8 mouse cellular contexts compared by ENCODE assay signal in genomic region chr9:44772750-44773651, GRCm38 (mm10). TPM values are rescaled to one million over a fixed set of nuclear protein-coding genes. Genes with fewer than 3 reads are reported as not detected.
DNase-seq lines count a peak whose midpoint lies in the region; ATAC-seq and TF ChIP-seq lines count a peak whose summit lies in the region.

No protein-coding gene starts in this region.

- H3K4me1 ChIP-seq in hindbrain, embryonic 10.5 days (replicated peaks): peaks cover 7% of the 10 kb centered on the region
- H3K4me1 ChIP-seq in lung, postnatal 0 days (ENCODE audit: insufficient read depth, low read depth, low read length): peaks cover 5% of the 10 kb centered on the region; the same call in 1 of the 2 replicates

- H3K27me3 ChIP-seq in hindbrain, embryonic 10.5 days (ENCODE audit: insufficient read depth, poor library complexity, severe bottlenecking): no peaks in the 10 kb centered on the region
- no peaks in the 10 kb centered on the region for H3K27me3 ChIP-seq in lung, postnatal 0 days (replicated peaks; ENCODE audit: insufficient read depth, low read length)

- H3K4me2 ChIP-seq in lung, postnatal 0 days (replicated peaks; ENCODE audit: low read depth, low read length): peak overlapping the region; percentile 80

- H3K36me3 ChIP-seq in hindbrain, embryonic 10.5 days: peaks cover 24% of the 10 kb centered on the region
- no peaks in the 10 kb centered on the region for H3K36me3 ChIP-seq in lung, postnatal 0 days (ENCODE audit: insufficient read depth, low read length)

- peak; percentile 70 for TF ChIP-seq EP300 in lung, postnatal 0 days (IDR thresholded peaks at IDR 0.05)

- under 1% methylated on average over 41 of the region's 41 CpGs for WGBS in hindbrain, embryonic 10.5 days
- under 1% methylated on average over 41 of the region's 41 CpGs for WGBS in lung, postnatal 0 days

- peak; percentile 97 for DNase-seq in MN1 (ENCODE audit: low spot score)
- DNase-seq in cerebellum, adult 9-10 months: peak; percentile 95
- peak; percentile 93 for DNase-seq in hindbrain, embryonic 10.5 days (ENCODE audit: low spot score)
- DNase-seq in layer of hippocampus, adult 9-11 months: peak; percentile 94
- DNase-seq in lung, postnatal 0 days (ENCODE audit: low spot score): peak; percentile 98
- peak; percentile 94 for DNase-seq in ovary, postnatal 14 days (ENCODE audit: low spot score)
- peak; percentile 94 for DNase-seq in thymus, postnatal 14 days

- ATAC-seq in frontal cortex, adult (ENCODE audit: low TSS enrichment): peak; percentile 99
- ATAC-seq in lung, postnatal 0 days: peak; percentile 100

- TF ChIP-seq CTCF in lung, postnatal 0 days (IDR thresholded peaks at IDR 0.05): peak; percentile 90

- H3K27ac ChIP-seq in hindbrain, embryonic 10.5 days: peak overlapping the region; percentile 89
- H3K27ac ChIP-seq in lung, postnatal 0 days (ENCODE audit: low read length): peak overlapping the region; percentile 90

- H3K9me3 ChIP-seq in hindbrain, embryonic 10.5 days: no peaks in the 10 kb centered on the region
- no peaks in the 10 kb centered on the region for H3K9me3 ChIP-seq in lung, postnatal 0 days (ENCODE audit: low read length)

- peak overlapping the region; percentile 72 for H3K4me3 ChIP-seq in hindbrain, embryonic 10.5 days
- H3K4me3 ChIP-seq in lung, postnatal 0 days (ENCODE audit: low read depth, low read length): peak overlapping the region; percentile 70

- peak overlapping the region; percentile 95 for H3K9ac ChIP-seq in lung, postnatal 0 days (replicated peaks; ENCODE audit: low read depth)

RNA-seq across cellular contexts. Expression of gene Ift46, which starts 5.3 kb away (rescaled TPM):
- 124 and 152 TPM in 2 replicates for polyA plus RNA-seq in hindbrain, embryonic 10.5 days (2016; fragmentation: Nextera tagmentation; extraction: Ambion mirVana)
- polyA plus RNA-seq in lung, postnatal 0 days (2015; fragmentation: Nextera tagmentation; extraction: Ambion mirVana): 81.4 and 91.7 TPM in 2 replicates

RNA-seq across cellular contexts. Expression of gene Arcn1, which starts 5.4 kb away (rescaled TPM):
- 154 and 170 TPM in 2 replicates for polyA plus RNA-seq in hindbrain, embryonic 10.5 days (2016; fragmentation: Nextera tagmentation; extraction: Ambion mirVana)
- 92.3 and 104 TPM in 2 replicates for polyA plus RNA-seq in lung, postnatal 0 days (2015; fragmentation: Nextera tagmentation; extraction: Ambion mirVana)

RNA-seq across cellular contexts. Expression of gene Tmem25, which starts 26.1 kb away (rescaled TPM):
- polyA plus RNA-seq in hindbrain, embryonic 10.5 days (2016; fragmentation: Nextera tagmentation; extraction: Ambion mirVana): 2.6 and 3.2 TPM in 2 replicates
- 0.91 and 1.0 TPM in 2 replicates for polyA plus RNA-seq in lung, postnatal 0 days (2015; fragmentation: Nextera tagmentation; extraction: Ambion mirVana)

RNA-seq across cellular contexts. Expression of gene Ttc36, which starts 29.9 kb away (rescaled TPM):
- 0.75 TPM in 1 of 2 replicates, not detected in the other for polyA plus RNA-seq in hindbrain, embryonic 10.5 days (2016; fragmentation: Nextera tagmentation; extraction: Ambion mirVana)
- 12.9 and 15.1 TPM in 2 replicates for polyA plus RNA-seq in lung, postnatal 0 days (2015; fragmentation: Nextera tagmentation; extraction: Ambion mirVana)

RNA-seq across cellular contexts. Expression of gene Phldb1, which starts 38.0 kb away (rescaled TPM):
- polyA plus RNA-seq in hindbrain, embryonic 10.5 days (2016; fragmentation: Nextera tagmentation; extraction: Ambion mirVana): 45.4 and 49.5 TPM in 2 replicates
- 21.3 and 21.8 TPM in 2 replicates for polyA plus RNA-seq in lung, postnatal 0 days (2015; fragmentation: Nextera tagmentation; extraction: Ambion mirVana)

Comparison
In these comparisons a context has a peak if more than half of its experiments do, and no peak if none do; other contexts are left out.
1. Peak in every context shown above with its lines: DNase-seq, ATAC-seq, H3K4me3 ChIP-seq and H3K27ac ChIP-seq.